Mouse (Mus musculus) G1E (cell line): ENCODE measurements around the gene Zfp180.

ENCODE experiments used
- CTCF ChIP-seq: IDR thresholded peaks from 2 replicates; pipeline ENCODE4 v1.5.1; 2012; ENCODE audit warnings: low read depth, low read length, inconsistent platforms, mixed read lengths
- GATA1 ChIP-seq: IDR thresholded peaks from 2 replicates; pipeline ENCODE4 v1.6.1; 2012; ENCODE audit warnings: borderline replicate concordance, low read length, inconsistent platforms, mixed read lengths
- GATA2 ChIP-seq: IDR thresholded peaks from 2 replicates; pipeline ENCODE4 v1.6.1; 2012; ENCODE audit warnings: low read depth, low read length, inconsistent platforms, borderline replicate concordance
- TAL1 ChIP-seq: conservative IDR thresholded peaks from 2 replicates; pipeline ENCODE4 v1.6.1; 2012; ENCODE audit warnings: low read depth, low read length, inconsistent platforms, mixed read lengths

DNA sequence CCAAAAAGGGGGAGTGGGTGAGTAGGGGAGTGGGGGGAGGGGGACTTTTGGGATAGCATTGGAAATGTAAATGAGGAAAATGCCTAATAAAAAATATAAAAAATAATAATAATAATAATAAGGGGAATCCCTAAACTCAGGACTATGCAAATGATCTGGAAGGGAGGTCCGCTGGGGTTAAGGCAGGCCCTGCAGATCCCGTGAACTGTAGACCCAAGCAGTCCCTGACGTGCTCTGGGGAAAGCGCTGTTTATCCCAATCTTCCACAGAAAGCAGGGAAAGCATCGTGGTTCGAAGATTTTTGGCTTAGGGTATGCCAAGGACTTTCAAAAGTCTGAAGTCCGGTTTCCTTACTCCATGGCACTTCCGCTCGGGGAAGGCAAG is 30.0 kb downstream of the Zfp180 start:
- TF ChIP-seq GATA1 (no peak), TAL1 (no peak), GATA2 (no peak), CTCF (no peak)
